ENCODE assay signal across 17 mouse cellular contexts in genomic region chr4:115857293-115857883, GRCm38 (mm10). TPM values are rescaled to one million over a fixed set of nuclear protein-coding genes. Genes with fewer than 3 reads are reported as not detected.
DNase-seq lines count a peak whose midpoint lies in the region; ATAC-seq and TF ChIP-seq lines count a peak whose summit lies in the region.
"Had no signal": no experiment of that assay in that cellular context is flagged by ENCODE, and none has a peak within 500 bp of the region (broad histone marks: within the 10 kb centered on the region; RNA-seq: fewer than 3 reads in every experiment).

No protein-coding gene starts in this region.

- TF ChIP-seq CTCF in liver, postnatal 0 days (IDR thresholded peaks at IDR 0.05; ENCODE audit: low read depth): no peak

- ATAC-seq in midbrain, embryonic 15.5 days (replicated peaks): no peak
- ATAC-seq in liver, postnatal 0 days: peak; percentile 51
- ATAC-seq in inflammation-experienced regulatory T-cells, adult 6 months: no peak

- H3K4me2 ChIP-seq in midbrain, embryonic 15.5 days: no peak overlapping the region
- no peak overlapping the region for H3K4me2 ChIP-seq in liver, postnatal 0 days (ENCODE audit: low read depth, low read length)
- H3K4me2 ChIP-seq: forebrain, embryonic 12.5 days; heart, embryonic 12.5 days; hindbrain, embryonic 14.5 days; lung, embryonic 15.5 days had no signal

- intact Hi-C loops in heart, postnatal 25 days (cut with DNase I): no loop called here

- no peak overlapping the region for H3K4me3 ChIP-seq in midbrain, embryonic 15.5 days
- no peak overlapping the region for H3K4me3 ChIP-seq in midbrain, embryonic 10.5 days
- no peak overlapping the region for H3K4me3 ChIP-seq in brown adipose tissue, adult 24 weeks (ENCODE audit: insufficient read depth, low read depth, low read length)
- H3K4me3 ChIP-seq in liver, postnatal 0 days (ENCODE audit: low read depth, low read length): no peak overlapping the region
- no peak overlapping the region for H3K4me3 ChIP-seq in forebrain, embryonic 10.5 days
- H3K4me3 ChIP-seq: embryonic facial prominence, embryonic 10.5 days; forebrain, embryonic 12.5 days; heart, embryonic 12.5 days; lung, embryonic 15.5 days had no signal

- DNase-seq in midbrain, embryonic 10.5 days (ENCODE audit: low spot score): no peak
- DNase-seq in liver, postnatal 0 days: peak; percentile 47
- no peak for DNase-seq in forebrain, embryonic 10.5 days (ENCODE audit: extremely low spot score, low spot score)
- DNase-seq in heart, postnatal 25 days (ENCODE audit: low spot score): no peak
- DNase-seq: cerebellum, adult 9-11 months; gastrocnemius, postnatal 10 days; kidney, adult 9 months; right cerebral cortex, postnatal 25 days had no signal

- H3K9ac ChIP-seq in midbrain, embryonic 15.5 days: no peak overlapping the region
- H3K9ac ChIP-seq in liver, postnatal 0 days (replicated peaks): no peak overlapping the region
- H3K9ac ChIP-seq: heart, embryonic 12.5 days; lung, embryonic 15.5 days had no signal

- no peak for TF ChIP-seq EP300 in liver, postnatal 0 days (IDR thresholded peaks at IDR 0.05; ENCODE audit: low read depth)

- no peaks in the 10 kb centered on the region for H3K27me3 ChIP-seq in midbrain, embryonic 15.5 days (replicated peaks)
- no peaks in the 10 kb centered on the region for H3K27me3 ChIP-seq in midbrain, embryonic 10.5 days (ENCODE audit: low read depth, poor library complexity, severe bottlenecking)
- H3K27me3 ChIP-seq in liver, postnatal 0 days (ENCODE audit: insufficient read depth, low read length): no peaks in the 10 kb centered on the region
- H3K27me3 ChIP-seq in forebrain, embryonic 10.5 days (ENCODE audit: poor library complexity, severe bottlenecking): no peaks in the 10 kb centered on the region
- H3K27me3 ChIP-seq: forebrain, embryonic 12.5 days; lung, embryonic 15.5 days had no signal

- 0 out of 2 replicates have a peak overlapping the region, but pooled peaks have one; percentile 45 for H3K27ac ChIP-seq in midbrain, embryonic 15.5 days
- no peak overlapping the region for H3K27ac ChIP-seq in midbrain, embryonic 10.5 days (replicated peaks)
- peak overlapping the region; percentile 34; the same call in 1 of the 2 replicates for H3K27ac ChIP-seq in brown adipose tissue, adult 24 weeks (replicated peaks; ENCODE audit: low read depth, low read length)
- 0 out of 2 replicates have a peak overlapping the region, but pooled peaks have one; percentile 44 for H3K27ac ChIP-seq in liver, postnatal 0 days (ENCODE audit: low read depth)
- H3K27ac ChIP-seq in forebrain, embryonic 10.5 days: no peak overlapping the region
- H3K27ac ChIP-seq: embryonic facial prominence, embryonic 10.5 days; lung, embryonic 15.5 days had no signal

- H3K9me3 ChIP-seq in midbrain, embryonic 15.5 days: no peaks in the 10 kb centered on the region
- H3K9me3 ChIP-seq in midbrain, embryonic 10.5 days (replicated peaks): no peaks in the 10 kb centered on the region
- H3K9me3 ChIP-seq in liver, postnatal 0 days (ENCODE audit: low read length): no peaks in the 10 kb centered on the region
- H3K9me3 ChIP-seq in forebrain, embryonic 10.5 days: no peaks in the 10 kb centered on the region
- H3K9me3 ChIP-seq: embryonic facial prominence, embryonic 10.5 days; forebrain, embryonic 12.5 days; heart, embryonic 12.5 days; lung, embryonic 15.5 days had no signal

- no peaks in the 10 kb centered on the region for H3K36me3 ChIP-seq in midbrain, embryonic 15.5 days (replicated peaks)
- peaks cover 69% of the 10 kb centered on the region for H3K36me3 ChIP-seq in midbrain, embryonic 10.5 days
- H3K36me3 ChIP-seq in liver, postnatal 0 days (replicated peaks; ENCODE audit: insufficient read depth, low read length): peaks cover 75% of the 10 kb centered on the region
- peaks cover 65% of the 10 kb centered on the region for H3K36me3 ChIP-seq in forebrain, embryonic 10.5 days (replicated peaks)

- WGBS in midbrain, embryonic 15.5 days: 83% methylated on average over 9 of the region's 9 CpGs
- WGBS in midbrain, embryonic 10.5 days: 82% methylated on average over 9 of the region's 9 CpGs
- whole genome bisulfite sequencing in liver, postnatal 0 days (ENCODE audit: insufficient replicate concordance): 56% methylated on average over 9 of the region's 9 CpGs
- 90% methylated on average over 9 of the region's 9 CpGs for WGBS in forebrain, embryonic 10.5 days

- H3K4me1 ChIP-seq in midbrain, embryonic 15.5 days: peaks cover 32% of the 10 kb centered on the region
- peaks cover 38% of the 10 kb centered on the region for H3K4me1 ChIP-seq in midbrain, embryonic 10.5 days
- no peaks in the 10 kb centered on the region for H3K4me1 ChIP-seq in brown adipose tissue, adult 24 weeks (ENCODE audit: control insufficient read depth, insufficient read depth, insufficient read length, low read length)
- H3K4me1 ChIP-seq in liver, postnatal 0 days (ENCODE audit: insufficient read depth): peaks cover 29% of the 10 kb centered on the region
- H3K4me1 ChIP-seq in forebrain, embryonic 10.5 days: peaks cover 27% of the 10 kb centered on the region
- H3K4me1 ChIP-seq: lung, embryonic 15.5 days had no signal

RNA-seq across cellular contexts. Expression of gene Mknk1, which starts 18.4 kb away (rescaled TPM):
- polyA plus RNA-seq in midbrain, embryonic 15.5 days (2015; fragmentation: Nextera tagmentation; extraction: Ambion mirVana): 25.9 and 27.5 TPM in 2 replicates
- polyA plus RNA-seq in midbrain, embryonic 10.5 days (2016; fragmentation: Nextera tagmentation; extraction: Ambion mirVana): 29.7 and 31.2 TPM in 2 replicates
- 13.8 and 14.1 TPM in 2 replicates for polyA plus RNA-seq in brown adipose tissue, adult 24 weeks (2012; ENCODE audit: insufficient read depth, insufficient read length, missing spikeins)
- polyA plus RNA-seq in liver, postnatal 0 days (2015; fragmentation: Nextera tagmentation; extraction: Ambion mirVana): 31.6 and 37.0 TPM in 2 replicates
- 26.5 and 26.8 TPM in 2 replicates for polyA plus RNA-seq in forebrain, embryonic 10.5 days (2016; fragmentation: Nextera tagmentation; extraction: Ambion mirVana)
- polyA plus RNA-seq in inflammation-experienced regulatory T-cells, adult 6 months (2017; shearing (Covaris generic)): 10 to 100 TPM; 34.8 to 45.1 (median 41.8) TPM
- total RNA-seq in heart, postnatal 25 days (2021): 10 to 100 TPM; 19.8 to 21.9 TPM

RNA-seq across cellular contexts. Expression of gene Kncn, which starts 26.8 kb away (rescaled TPM):
- 0.17 TPM in 1 of 2 replicates, not detected in the other for polyA plus RNA-seq in midbrain, embryonic 15.5 days (2015; fragmentation: Nextera tagmentation; extraction: Ambion mirVana)
- polyA plus RNA-seq in midbrain, embryonic 10.5 days (2016; fragmentation: Nextera tagmentation; extraction: Ambion mirVana): 0.07 TPM in 1 of 2 replicates, not detected in the other
- not detected in 2 replicates for polyA plus RNA-seq in brown adipose tissue, adult 24 weeks (2012; ENCODE audit: insufficient read depth, insufficient read length, missing spikeins)
- polyA plus RNA-seq in liver, postnatal 0 days (2015; fragmentation: Nextera tagmentation; extraction: Ambion mirVana): not detected in 2 replicates
- not detected in 2 replicates for polyA plus RNA-seq in forebrain, embryonic 10.5 days (2016; fragmentation: Nextera tagmentation; extraction: Ambion mirVana)
- polyA plus RNA-seq in inflammation-experienced regulatory T-cells, adult 6 months (2017; shearing (Covaris generic)): not detected
- not detected for total RNA-seq in heart, postnatal 25 days (2021)
- total RNA-seq: gastrocnemius, postnatal 10 days had no signal
- polyA plus RNA-seq: embryonic facial prominence, embryonic 10.5 days; forebrain, embryonic 12.5 days; heart, embryonic 12.5 days; lung, embryonic 15.5 days; stomach, embryonic 16.5 days had no signal

RNA-seq across cellular contexts. Expression of gene Mob3c, which starts 29.5 kb away (rescaled TPM):
- polyA plus RNA-seq in midbrain, embryonic 15.5 days (2015; fragmentation: Nextera tagmentation; extraction: Ambion mirVana): 5.6 and 6.5 TPM in 2 replicates
- 4.4 and 6.7 TPM in 2 replicates for polyA plus RNA-seq in midbrain, embryonic 10.5 days (2016; fragmentation: Nextera tagmentation; extraction: Ambion mirVana)
- 3.8 and 5.9 TPM in 2 replicates for polyA plus RNA-seq in brown adipose tissue, adult 24 weeks (2012; ENCODE audit: insufficient read depth, insufficient read length, missing spikeins)
- 7.3 and 10.0 TPM in 2 replicates for polyA plus RNA-seq in liver, postnatal 0 days (2015; fragmentation: Nextera tagmentation; extraction: Ambion mirVana)
- polyA plus RNA-seq in forebrain, embryonic 10.5 days (2016; fragmentation: Nextera tagmentation; extraction: Ambion mirVana): 2.7 and 3.9 TPM in 2 replicates
- 10 to 100 TPM in 2 of 3 experiments, 1 to 10 TPM in 1; 8.4 to 12.4 (median 10.2) TPM for polyA plus RNA-seq in inflammation-experienced regulatory T-cells, adult 6 months (2017; shearing (Covaris generic))
- 1 to 10 TPM; 4.5 to 5.4 TPM for total RNA-seq in heart, postnatal 25 days (2021)

RNA-seq across cellular contexts. Expression of gene 6430628N08Rik, which starts 33.1 kb away (rescaled TPM):
- 0.27 and 0.28 TPM in 2 replicates for polyA plus RNA-seq in midbrain, embryonic 15.5 days (2015; fragmentation: Nextera tagmentation; extraction: Ambion mirVana)
- 0.21 and 0.30 TPM in 2 replicates for polyA plus RNA-seq in midbrain, embryonic 10.5 days (2016; fragmentation: Nextera tagmentation; extraction: Ambion mirVana)
- not detected in 2 replicates for polyA plus RNA-seq in brown adipose tissue, adult 24 weeks (2012; ENCODE audit: insufficient read depth, insufficient read length, missing spikeins)
- polyA plus RNA-seq in liver, postnatal 0 days (2015; fragmentation: Nextera tagmentation; extraction: Ambion mirVana): not detected in 2 replicates
- polyA plus RNA-seq in forebrain, embryonic 10.5 days (2016; fragmentation: Nextera tagmentation; extraction: Ambion mirVana): 0.16 TPM in 1 of 2 replicates, not detected in the other
- polyA plus RNA-seq in inflammation-experienced regulatory T-cells, adult 6 months (2017; shearing (Covaris generic)): not detected
- not detected for total RNA-seq in heart, postnatal 25 days (2021)
- total RNA-seq: gastrocnemius, postnatal 10 days had no signal
- polyA plus RNA-seq: forebrain, embryonic 12.5 days; heart, embryonic 12.5 days; hindbrain, embryonic 14.5 days; lung, embryonic 15.5 days; stomach, embryonic 16.5 days had no signal

Comparison
In these comparisons a context has a peak if more than half of its experiments do, and no peak if none do; other contexts are left out.
1. H3K27ac ChIP-seq: peak in midbrain, embryonic 15.5 days (single experiment), brown adipose tissue, adult 24 weeks (single experiment) and liver, postnatal 0 days (single experiment); none in midbrain, embryonic 10.5 days (single experiment) and forebrain, embryonic 10.5 days (single experiment).